In genomic region chrX:52913856-52914255, GRCm38 (mm10) we compare ENCODE assay signal across 8 mouse cellular contexts. TPM values are rescaled to one million over a fixed set of nuclear protein-coding genes. Genes with fewer than 3 reads are reported as not detected.
DNase-seq lines count a peak whose midpoint lies in the region; ATAC-seq lines count a peak whose summit lies in the region.

No protein-coding gene starts in this region.

- H3K4me2 ChIP-seq in kidney, embryonic 15.5 days, result peak overlapping the region; percentile 55
- peak overlapping the region; percentile 25; the same call in 1 of the 2 replicates for H3K4me2 ChIP-seq in embryonic facial prominence, embryonic 11.5 days (ENCODE audit: low read depth, low read length)
- H3K4me2 ChIP-seq in intestine, embryonic 16.5 days (ENCODE audit: low read depth, low read length), result peak overlapping the region; percentile 22; the same call in 1 of the 2 replicates

- no peaks in the 10 kb centered on the region for H3K27me3 ChIP-seq in kidney, embryonic 15.5 days
- no peaks in the 10 kb centered on the region for H3K27me3 ChIP-seq in embryonic facial prominence, embryonic 11.5 days (ENCODE audit: control insufficient read depth, insufficient read depth, low read length)
- H3K27me3 ChIP-seq in intestine, embryonic 16.5 days (replicated peaks; ENCODE audit: control insufficient read depth, insufficient read depth, low read length), result no peaks in the 10 kb centered on the region

- DNase-seq in kidney, adult 18-20 months, result no peak
- DNase-seq in embryonic facial prominence, embryonic 11.5 days (ENCODE audit: low spot score), result no peak
- DNase-seq in natural killer cell, adult 2 months (ENCODE audit: low spot score in 2 of 2), result peak; percentile 4 to 14
- DNase-seq in frontal cortex, adult 2 months (ENCODE audit: extremely low spot score in 1 of 2, low spot score in 1 of 2), result no peak
- no peak for DNase-seq in adrenal gland, postnatal 36 days
- DNase-seq in cerebellum, postnatal 4 days (ENCODE audit: low spot score in 2 of 2), result no peak

- ATAC-seq in kidney, embryonic 15.5 days (replicated peaks; ENCODE audit: low FRiP score), result no peak
- ATAC-seq in embryonic facial prominence, embryonic 11.5 days (replicated peaks; ENCODE audit: insufficient number of reproducible peaks, low FRiP score, low TSS enrichment, low read depth), result no peak
- no peak for ATAC-seq in intestine, embryonic 16.5 days

- H3K36me3 ChIP-seq in kidney, embryonic 15.5 days, result no peaks in the 10 kb centered on the region
- H3K36me3 ChIP-seq in embryonic facial prominence, embryonic 11.5 days (replicated peaks; ENCODE audit: control insufficient read depth, insufficient read depth, low read depth, low read length), result no peaks in the 10 kb centered on the region
- H3K36me3 ChIP-seq in intestine, embryonic 16.5 days (ENCODE audit: control insufficient read depth, insufficient read depth, low read length), result no peaks in the 10 kb centered on the region

- no peak overlapping the region for H3K27ac ChIP-seq in kidney, embryonic 15.5 days
- no peak overlapping the region for H3K27ac ChIP-seq in embryonic facial prominence, embryonic 11.5 days (replicated peaks; ENCODE audit: low read depth, low read length)
- H3K27ac ChIP-seq in intestine, embryonic 16.5 days (ENCODE audit: low read length), result no peak overlapping the region

- H3K4me1 ChIP-seq in kidney, embryonic 15.5 days, result no peaks in the 10 kb centered on the region
- H3K4me1 ChIP-seq in embryonic facial prominence, embryonic 11.5 days (ENCODE audit: control insufficient read depth, insufficient read depth, low read length), result no peaks in the 10 kb centered on the region
- no peaks in the 10 kb centered on the region for H3K4me1 ChIP-seq in intestine, embryonic 16.5 days (ENCODE audit: control insufficient read depth, insufficient read depth, low read length)

- WGBS in kidney, embryonic 15.5 days, result 54% methylated on average over 4 of the region's 4 CpGs
- 65% methylated on average over 4 of the region's 4 CpGs for WGBS in embryonic facial prominence, embryonic 11.5 days
- WGBS in intestine, embryonic 16.5 days, result 44% methylated on average over 4 of the region's 4 CpGs

- H3K9me3 ChIP-seq in kidney, embryonic 15.5 days (replicated peaks), result no peaks in the 10 kb centered on the region
- no peaks in the 10 kb centered on the region for H3K9me3 ChIP-seq in embryonic facial prominence, embryonic 11.5 days (replicated peaks; ENCODE audit: control insufficient read depth, low read length)
- no peaks in the 10 kb centered on the region for H3K9me3 ChIP-seq in intestine, embryonic 16.5 days (ENCODE audit: control insufficient read depth, low read length)

- H3K4me3 ChIP-seq in kidney, embryonic 15.5 days (replicated peaks), result peak overlapping the region; percentile 70
- peak overlapping the region; percentile 61 for H3K4me3 ChIP-seq in embryonic facial prominence, embryonic 11.5 days (ENCODE audit: low read depth, low read length)
- no peak overlapping the region for H3K4me3 ChIP-seq in intestine, embryonic 16.5 days (ENCODE audit: low read length)

- H3K9ac ChIP-seq in kidney, embryonic 15.5 days, result no peak overlapping the region
- no peak overlapping the region for H3K9ac ChIP-seq in embryonic facial prominence, embryonic 11.5 days (replicated peaks; ENCODE audit: low read length)
- no peak overlapping the region for H3K9ac ChIP-seq in intestine, embryonic 16.5 days (ENCODE audit: low read depth, low read length)

RNA-seq across cellular contexts. Expression of gene Phf6, which starts 1.8 kb away (rescaled TPM):
- polyA plus RNA-seq in kidney, embryonic 15.5 days (2015; fragmentation: Nextera tagmentation; extraction: Ambion mirVana), result 44.6 and 50.1 TPM in 2 replicates
- polyA plus RNA-seq in embryonic facial prominence, embryonic 11.5 days (2014; fragmentation: Nextera tagmentation; extraction: Ambion mirVana), result 124 and 143 TPM in 2 replicates
- 19.9 and 21.9 TPM in 2 replicates for polyA plus RNA-seq in intestine, embryonic 16.5 days (2015; fragmentation: Nextera tagmentation; extraction: Ambion mirVana)
- polyA plus RNA-seq in frontal cortex, adult 2 months (2012; rRNA removed), result 16.4 and 18.5 TPM in 2 replicates
- total RNA-seq in adrenal gland, postnatal 36 days (2021), result 10 to 100 TPM; 14.7 to 21.3 TPM

Comparison
In these comparisons a context has a peak if more than half of its experiments do, and no peak if none do; other contexts are left out.
1. DNase-seq: peak in natural killer cell, adult 2 months (2 of 2); none in kidney, adult 18-20 months (single experiment), embryonic facial prominence, embryonic 11.5 days (single experiment), frontal cortex, adult 2 months (0 of 2), adrenal gland, postnatal 36 days (0 of 2) and cerebellum, postnatal 4 days (0 of 2).
2. Peak in every context shown above with its lines, with median percentiles within 50 percentile points of each other: H3K4me2 ChIP-seq.